In genomic region chr5:112289819-112290535, GRCm38 (mm10) we compare ENCODE assay signal across 9 mouse cellular contexts. TPM values are rescaled to one million over a fixed set of nuclear protein-coding genes. Genes with fewer than 3 reads are reported as not detected.
DNase-seq lines count a peak whose midpoint lies in the region; ATAC-seq and TF ChIP-seq lines count a peak whose summit lies in the region.
"Had no signal": no experiment of that assay in that cellular context is flagged by ENCODE, and none has a peak within 500 bp of the region (broad histone marks: within the 10 kb centered on the region; RNA-seq: fewer than 3 reads in every experiment).

No protein-coding gene starts in this region.

- H3K9me3 ChIP-seq in limb, embryonic 13.5 days = no peaks in the 10 kb centered on the region
- no peaks in the 10 kb centered on the region for H3K9me3 ChIP-seq in limb, embryonic 10.5 days (replicated peaks)
- H3K9me3 ChIP-seq in limb, embryonic 14.5 days (ENCODE audit: control insufficient read depth, low read length) = no peaks in the 10 kb centered on the region

- H3K4me3 ChIP-seq in limb, embryonic 13.5 days = no peak overlapping the region
- no peak overlapping the region for H3K4me3 ChIP-seq in limb, embryonic 10.5 days
- no peak overlapping the region for H3K4me3 ChIP-seq in limb, embryonic 14.5 days (replicated peaks; ENCODE audit: low read length)

- H3K4me1 ChIP-seq in limb, embryonic 13.5 days = peaks cover 48% of the 10 kb centered on the region
- peaks cover 12% of the 10 kb centered on the region for H3K4me1 ChIP-seq in limb, embryonic 10.5 days
- peaks cover 5% of the 10 kb centered on the region; the same call in 1 of the 2 replicates for H3K4me1 ChIP-seq in limb, embryonic 14.5 days (ENCODE audit: control insufficient read depth, insufficient read depth, low read length)

- no peak overlapping the region for H3K9ac ChIP-seq in limb, embryonic 13.5 days
- H3K9ac ChIP-seq in limb, embryonic 14.5 days (ENCODE audit: low read depth, low read length, severe bottlenecking) = no peak overlapping the region

- no peak for TF ChIP-seq POLR2A in limb, embryonic 14.5 days (IDR thresholded peaks at IDR 0.05; ENCODE audit: borderline replicate concordance, extremely low read depth, insufficient read depth, insufficient read length)

- H3K27ac ChIP-seq in limb, embryonic 13.5 days = peak overlapping the region; percentile 6; the same call in 1 of the 2 replicates
- no peak overlapping the region for H3K27ac ChIP-seq in limb, embryonic 10.5 days
- H3K27ac ChIP-seq in limb, embryonic 14.5 days (replicated peaks; ENCODE audit: low read depth, low read length) = no peak overlapping the region

- WGBS in limb, embryonic 13.5 days = 84% methylated on average over 16 of the region's 16 CpGs
- 86% methylated on average over 16 of the region's 16 CpGs for WGBS in limb, embryonic 10.5 days
- 84% methylated on average over 16 of the region's 16 CpGs for WGBS in limb, embryonic 14.5 days

- no peaks in the 10 kb centered on the region for H3K36me3 ChIP-seq in limb, embryonic 13.5 days
- H3K36me3 ChIP-seq in limb, embryonic 10.5 days = peaks cover 7% of the 10 kb centered on the region; the same call in 1 of the 2 replicates
- H3K36me3 ChIP-seq in limb, embryonic 14.5 days (ENCODE audit: control insufficient read depth, insufficient read depth, low read length) = no peaks in the 10 kb centered on the region

- DNase-seq in adrenal gland, postnatal 10 days = peak; percentile 78
- no peak for DNase-seq in adrenal gland, postnatal 4 days (ENCODE audit: low spot score in 2 of 2)
- no peak for DNase-seq in limb, embryonic 10.5 days (ENCODE audit: low spot score)
- DNase-seq in gastrocnemius, adult 18-20 months (ENCODE audit: low spot score) = peak; percentile 88
- no peak for DNase-seq in limb, embryonic 14.5 days (ENCODE audit: low spot score)
- DNase-seq in retina, postnatal 1 day = no peak

- no peak overlapping the region for H3K4me2 ChIP-seq in limb, embryonic 13.5 days (replicated peaks)
- H3K4me2 ChIP-seq in limb, embryonic 14.5 days (replicated peaks; ENCODE audit: low read depth, low read length, severe bottlenecking) = no peak overlapping the region

- H3K27me3 ChIP-seq in limb, embryonic 13.5 days = no peaks in the 10 kb centered on the region
- no peaks in the 10 kb centered on the region for H3K27me3 ChIP-seq in limb, embryonic 10.5 days (ENCODE audit: low read depth, poor library complexity, severe bottlenecking)
- H3K27me3 ChIP-seq in limb, embryonic 14.5 days (ENCODE audit: control insufficient read depth, insufficient read depth, low read length) = no peaks in the 10 kb centered on the region

- 0 out of 2 replicates have a peak, but pooled peaks have one; percentile 13 for ATAC-seq in limb, embryonic 13.5 days (ENCODE audit: low FRiP score, low read depth)
- 0 out of 2 replicates have a peak, but pooled peaks have one; percentile 10 for ATAC-seq in limb, embryonic 14.5 days (ENCODE audit: low FRiP score, low read depth)
- ATAC-seq in CD4-positive, CD25-positive, alpha-beta regulatory T cell, adult 4 months = no peak

RNA-seq across cellular contexts. Expression of gene Tpst2, which starts 13.5 kb away (rescaled TPM):
- total RNA-seq in adrenal gland, postnatal 10 days (2021) = 100 to 1,000 TPM; 116 to 169 TPM
- 100 to 1,000 TPM; 135 to 140 TPM for total RNA-seq in adrenal gland, postnatal 4 days (2021)
- polyA plus RNA-seq in limb, embryonic 13.5 days (2015; fragmentation: Nextera tagmentation; extraction: Ambion mirVana) = 42.3 and 42.5 TPM in 2 replicates
- 37.5 and 38.0 TPM in 2 replicates for polyA plus RNA-seq in limb, embryonic 10.5 days (2016; fragmentation: Nextera tagmentation; extraction: Ambion mirVana)
- 10 to 100 TPM; 16.0 to 22.4 TPM for total RNA-seq in gastrocnemius, adult 18-20 months (2021)
- polyA plus RNA-seq in limb, embryonic 14.5 days (2012; rRNA removed) = 37.0 and 41.4 TPM in 2 replicates
- polyA plus RNA-seq in limb, embryonic 14.5 days (2014; fragmentation: Nextera tagmentation; extraction: Ambion mirVana) = 39.7 and 46.5 TPM in 2 replicates
- polyA plus RNA-seq in CD4-positive, CD25-positive, alpha-beta regulatory T cell, adult 4 months (2017; shearing (Covaris generic)) = 10 to 100 TPM; 58.0 to 61.9 TPM

RNA-seq across cellular contexts. Expression of gene Crybb1, which starts 34.4 kb away (rescaled TPM):
- 1 to 10 TPM; 1.4 to 2.2 TPM for total RNA-seq in adrenal gland, postnatal 10 days (2021)
- 1 to 10 TPM; 2.0 to 3.0 TPM for total RNA-seq in adrenal gland, postnatal 4 days (2021)
- polyA plus RNA-seq in limb, embryonic 13.5 days (2015; fragmentation: Nextera tagmentation; extraction: Ambion mirVana) = 0.96 and 1.5 TPM in 2 replicates
- not detected in 2 replicates for polyA plus RNA-seq in limb, embryonic 10.5 days (2016; fragmentation: Nextera tagmentation; extraction: Ambion mirVana)
- total RNA-seq in gastrocnemius, adult 18-20 months (2021) = 1 to 10 TPM; 1.2 to 1.9 TPM
- polyA plus RNA-seq in limb, embryonic 14.5 days (2012; rRNA removed) = 0.50 and 0.54 TPM in 2 replicates
- polyA plus RNA-seq in limb, embryonic 14.5 days (2014; fragmentation: Nextera tagmentation; extraction: Ambion mirVana) = 1.9 and 2.2 TPM in 2 replicates
- not detected for polyA plus RNA-seq in CD4-positive, CD25-positive, alpha-beta regulatory T cell, adult 4 months (2017; shearing (Covaris generic))
- total RNA-seq: hematopoietic stem cell, adult 5-6 weeks had no signal

RNA-seq across cellular contexts. Expression of gene Tfip11, which starts 36.2 kb away (rescaled TPM):
- total RNA-seq in adrenal gland, postnatal 10 days (2021) = 10 to 100 TPM; 28.4 to 32.3 TPM
- total RNA-seq in adrenal gland, postnatal 4 days (2021) = 10 to 100 TPM; 35.9 to 43.0 TPM
- 32.6 and 34.8 TPM in 2 replicates for polyA plus RNA-seq in limb, embryonic 13.5 days (2015; fragmentation: Nextera tagmentation; extraction: Ambion mirVana)
- 43.5 and 44.4 TPM in 2 replicates for polyA plus RNA-seq in limb, embryonic 10.5 days (2016; fragmentation: Nextera tagmentation; extraction: Ambion mirVana)
- 10 to 100 TPM; 13.0 to 13.2 TPM for total RNA-seq in gastrocnemius, adult 18-20 months (2021)
- 33.4 and 35.2 TPM in 2 replicates for polyA plus RNA-seq in limb, embryonic 14.5 days (2012; rRNA removed)
- polyA plus RNA-seq in limb, embryonic 14.5 days (2014; fragmentation: Nextera tagmentation; extraction: Ambion mirVana) = 23.1 and 25.9 TPM in 2 replicates
- polyA plus RNA-seq in CD4-positive, CD25-positive, alpha-beta regulatory T cell, adult 4 months (2017; shearing (Covaris generic)) = 10 to 100 TPM; 17.0 to 37.0 TPM

RNA-seq across cellular contexts. Expression of gene Cryba4, which starts 37.7 kb away (rescaled TPM):
- total RNA-seq in adrenal gland, postnatal 10 days (2021) = 10 to 100 TPM in 1 of 2 experiments, 1 to 10 TPM in 1; 7.9 to 17.4 TPM
- 1 to 10 TPM; 3.8 to 4.2 TPM for total RNA-seq in adrenal gland, postnatal 4 days (2021)
- 0.98 and 1.1 TPM in 2 replicates for polyA plus RNA-seq in limb, embryonic 13.5 days (2015; fragmentation: Nextera tagmentation; extraction: Ambion mirVana)
- 0.34 and 0.46 TPM in 2 replicates for polyA plus RNA-seq in limb, embryonic 10.5 days (2016; fragmentation: Nextera tagmentation; extraction: Ambion mirVana)
- total RNA-seq in gastrocnemius, adult 18-20 months (2021) = under 1 TPM; 0.57 to 0.68 TPM
- polyA plus RNA-seq in limb, embryonic 14.5 days (2012; rRNA removed) = 1.2 and 2.3 TPM in 2 replicates
- polyA plus RNA-seq in limb, embryonic 14.5 days (2014; fragmentation: Nextera tagmentation; extraction: Ambion mirVana) = 1.8 and 2.1 TPM in 2 replicates
- polyA plus RNA-seq in CD4-positive, CD25-positive, alpha-beta regulatory T cell, adult 4 months (2017; shearing (Covaris generic)) = 1 to 10 TPM in 1 of 2 experiments, not detected in 1; 1.3 TPM
- total RNA-seq: hematopoietic stem cell, adult 5-6 weeks had no signal

RNA-seq across cellular contexts. Expression of gene Srrd, which starts 52.9 kb away (rescaled TPM):
- 10 to 100 TPM; 15.7 to 25.8 TPM for total RNA-seq in adrenal gland, postnatal 10 days (2021)
- total RNA-seq in adrenal gland, postnatal 4 days (2021) = 10 to 100 TPM; 21.4 to 28.4 TPM
- polyA plus RNA-seq in limb, embryonic 13.5 days (2015; fragmentation: Nextera tagmentation; extraction: Ambion mirVana) = 47.8 and 51.5 TPM in 2 replicates
- polyA plus RNA-seq in limb, embryonic 10.5 days (2016; fragmentation: Nextera tagmentation; extraction: Ambion mirVana) = 56.2 and 59.2 TPM in 2 replicates
- total RNA-seq in gastrocnemius, adult 18-20 months (2021) = 1 to 10 TPM; 4.3 to 5.0 TPM
- polyA plus RNA-seq in limb, embryonic 14.5 days (2012; rRNA removed) = 60.7 and 72.0 TPM in 2 replicates
- polyA plus RNA-seq in limb, embryonic 14.5 days (2014; fragmentation: Nextera tagmentation; extraction: Ambion mirVana) = 43.7 and 46.6 TPM in 2 replicates
- polyA plus RNA-seq in CD4-positive, CD25-positive, alpha-beta regulatory T cell, adult 4 months (2017; shearing (Covaris generic)) = 1 to 10 TPM; 1.2 to 4.6 TPM

Comparison
In these comparisons a context has a peak if more than half of its experiments do, and no peak if none do; other contexts are left out.
1. DNase-seq: peak in adrenal gland, postnatal 10 days (single experiment) and gastrocnemius, adult 18-20 months (single experiment); none in adrenal gland, postnatal 4 days (0 of 2), limb, embryonic 10.5 days (single experiment), limb, embryonic 14.5 days (single experiment) and retina, postnatal 1 day (single experiment).